Mouse (Mus musculus) olfactory bulb, adult 2 months (tissue): Measurements from ENCODE around the gene Capza1.
"Not testable (repeated sequence)": the region's sequence is repeated elsewhere in the genome, so short reads cannot be mapped to it uniquely, and the experiment has no call there.

Experiments
- CTCF ChIP-seq: fragments of 200-500 bp; IDR thresholded peaks from 2 replicates; pipeline ENCODE4 v1.5.1; 2012; ENCODE audit warnings: low read depth, mild to moderate bottlenecking, low read length, moderate library complexity; ENCODE audit not compliant: insufficient read depth
- POLR2A ChIP-seq: fragments of 200-500 bp; IDR thresholded peaks from 2 replicates; pipeline ENCODE4 v1.6.1; 2012; ENCODE audit warnings: mild to moderate bottlenecking, low read depth, low read length, moderate library complexity; ENCODE audit not compliant: insufficient read depth

DNA sequence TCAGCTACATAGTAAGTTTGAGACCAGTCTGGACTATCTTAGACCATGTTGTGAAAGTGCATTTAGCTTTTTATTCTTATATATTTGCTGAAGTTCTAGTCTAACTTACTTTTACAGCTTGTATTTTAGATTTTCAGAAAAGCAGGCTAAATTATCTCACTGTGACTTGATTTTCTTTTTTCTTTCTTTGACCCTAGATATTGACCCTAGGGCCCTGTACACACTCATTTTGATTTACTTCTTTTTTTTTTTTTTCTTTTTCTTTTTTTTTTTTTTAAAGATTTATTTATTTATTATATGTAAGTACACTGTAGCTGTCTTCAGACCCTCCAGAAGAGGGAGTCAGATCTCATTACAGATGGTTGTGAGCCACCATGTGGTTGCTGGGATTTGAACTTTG lies 2.4 kb upstream of the Capza1 start:
- TF ChIP-seq POLR2A, CTCF: not testable (repeated sequence)
